Mouse (Mus musculus): ENCODE data around the gene Epb41. TPM values are rescaled to one million over a fixed set of nuclear protein-coding genes. Genes with fewer than 3 reads are reported as not detected.

Epb41 gene
- polyA plus RNA-seq, 1 experiment: 15.7 TPM

DNA sequence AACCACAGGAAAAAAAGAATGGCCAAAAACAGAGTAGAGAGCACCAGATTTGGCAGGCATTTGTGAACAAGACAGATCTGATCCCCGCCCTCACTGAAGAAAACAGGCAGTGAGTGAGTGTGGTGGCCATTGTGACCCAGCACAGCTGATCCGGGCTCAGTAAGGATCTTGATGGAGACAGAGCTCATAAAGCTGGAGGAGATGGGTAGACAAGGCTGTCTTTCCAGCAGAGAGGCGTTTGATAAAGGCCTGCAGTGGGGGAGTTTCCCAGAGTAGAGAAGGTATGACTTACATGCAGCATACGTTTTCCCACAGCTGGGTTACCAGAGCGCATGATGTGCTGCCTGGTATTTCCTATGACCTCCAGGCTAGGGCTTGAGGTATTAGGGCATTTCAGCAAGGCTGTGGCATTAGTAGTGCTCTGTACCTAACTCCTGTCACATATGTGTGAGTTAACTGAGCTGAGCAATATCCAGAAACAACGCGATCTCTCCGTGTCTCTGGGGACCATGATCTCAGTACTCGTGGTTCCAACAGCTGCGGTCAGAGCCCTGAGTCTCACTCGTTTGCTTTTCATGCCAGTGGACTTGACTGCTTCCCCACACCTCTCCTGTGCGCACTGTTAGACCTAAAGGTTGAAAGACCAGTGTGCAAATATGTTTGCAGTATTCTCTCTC is 176.5 kb downstream of the Epb41 start:
- no peak overlapping the region for H3K27ac ChIP-seq (ENCODE audit: insufficient read depth, low read depth, low read length)
- 87% methylated on average over 12 of the region's 12 CpGs for WGBS
- H3K4me1 ChIP-seq (ENCODE audit: control insufficient read depth, insufficient read depth, insufficient read length, low read length): peaks cover 4% of the 10 kb centered on the region
- H3K36me3 ChIP-seq (ENCODE audit: control insufficient read depth, insufficient read depth, low read length): peaks cover 63% of the 10 kb centered on the region
- H3K4me3 ChIP-seq (ENCODE audit: low read depth, low read length): no peak overlapping the region
- H3K27me3 ChIP-seq (ENCODE audit: control insufficient read depth, insufficient read depth, low read length): no peaks in the 10 kb centered on the region
- no peak for TF ChIP-seq POLR2A (IDR thresholded peaks at IDR 0.05; ENCODE audit: low read depth, low read length)

DNA sequence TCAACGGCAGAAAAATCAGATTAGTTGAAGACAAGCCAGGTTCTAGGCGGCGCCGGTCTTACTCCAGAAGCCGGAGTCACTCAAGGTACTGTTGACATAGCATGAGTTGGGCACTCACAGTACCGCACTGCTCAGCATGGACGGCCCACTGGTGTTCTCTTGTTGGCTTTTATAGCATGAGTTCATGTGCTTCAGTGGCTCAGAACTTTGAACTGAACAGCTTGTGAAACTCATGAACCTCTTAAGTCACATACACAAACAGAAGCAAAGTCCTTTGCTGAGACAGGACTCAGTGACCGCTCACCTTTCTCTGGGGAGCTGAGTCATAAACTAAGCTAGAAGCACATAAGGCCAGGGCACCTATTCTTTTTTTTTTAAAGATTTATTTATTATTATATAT is 177.3 kb downstream of the Epb41 start:
- Histone ChIP-seq H3K4me3 (ENCODE audit: low read depth, low read length) (no peak overlapping the region), H3K36me3 (ENCODE audit: control insufficient read depth, insufficient read depth, low read length) (peaks cover 71% of the 10 kb centered on the region), H3K27me3 (ENCODE audit: control insufficient read depth, insufficient read depth, low read length) (no peaks in the 10 kb centered on the region), H3K27ac (ENCODE audit: insufficient read depth, low read depth, low read length) (peak overlapping the region; percentile 89), H3K4me1 (ENCODE audit: control insufficient read depth, insufficient read depth, insufficient read length, low read length) (peaks cover 4% of the 10 kb centered on the region)
- WGBS: 45% methylated on average over 8 of the region's 8 CpGs
- TF ChIP-seq CTCF (IDR thresholded peaks at IDR 0.05; ENCODE audit: extremely low read depth, insufficient read length, insufficient replicate concordance, low read depth, low read length) (no peak), POLR2A (IDR thresholded peaks at IDR 0.05; ENCODE audit: low read depth, low read length) (no peak)

DNA sequence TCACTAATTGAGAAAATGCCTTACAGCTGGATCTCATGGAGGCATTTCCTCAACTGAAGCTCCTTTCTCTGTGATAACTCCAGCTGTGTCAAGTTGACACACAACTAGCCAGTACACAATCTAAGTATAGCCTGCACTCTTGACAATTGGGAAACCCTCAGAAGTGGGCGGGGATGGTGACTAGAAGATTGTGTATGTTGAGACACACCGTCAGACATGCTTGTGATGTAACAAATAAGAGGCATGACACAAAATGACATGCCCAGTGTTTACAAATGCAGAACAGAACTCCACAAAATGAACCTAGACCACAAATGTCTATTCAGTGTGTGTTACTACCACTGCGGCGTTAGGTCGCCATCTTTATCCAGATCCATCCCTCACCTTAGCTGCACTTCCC is 178.0 kb downstream of the Epb41 start:
- no peak for TF ChIP-seq POLR2A (IDR thresholded peaks at IDR 0.05; ENCODE audit: low read depth, low read length)
- TF ChIP-seq CTCF (IDR thresholded peaks at IDR 0.05; ENCODE audit: extremely low read depth, insufficient read length, insufficient replicate concordance, low read depth, low read length): no peak
- peaks cover 4% of the 10 kb centered on the region for H3K4me1 ChIP-seq (ENCODE audit: control insufficient read depth, insufficient read depth, insufficient read length, low read length)
- no peak overlapping the region for H3K4me3 ChIP-seq (ENCODE audit: low read depth, low read length)
- WGBS: 89% methylated on average over 5 of the region's 5 CpGs
- no peaks in the 10 kb centered on the region for H3K27me3 ChIP-seq (ENCODE audit: control insufficient read depth, insufficient read depth, low read length)
- H3K27ac ChIP-seq (ENCODE audit: insufficient read depth, low read depth, low read length): peak overlapping the region; percentile 89
- H3K36me3 ChIP-seq (ENCODE audit: control insufficient read depth, insufficient read depth, low read length): peaks cover 75% of the 10 kb centered on the region

DNA sequence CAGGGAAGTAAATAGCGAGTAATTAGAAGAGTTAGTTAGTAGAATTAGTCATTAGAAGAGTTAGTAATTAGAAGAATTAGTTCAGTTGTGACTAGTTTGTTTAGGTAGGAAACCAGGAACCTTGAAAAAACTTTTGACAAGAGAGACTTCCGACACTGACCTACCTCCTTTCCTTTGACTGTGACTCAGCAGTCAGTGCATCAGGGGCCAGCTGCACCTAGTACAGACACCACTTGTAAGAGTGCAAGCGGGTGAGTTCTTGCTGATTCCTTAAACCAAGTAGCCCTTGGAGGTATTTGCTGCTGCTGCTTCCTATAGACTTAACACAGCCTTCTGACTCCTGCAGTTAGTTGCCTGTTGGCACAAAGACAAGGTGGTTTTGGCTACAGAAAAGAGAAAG is 184.4 kb downstream of the Epb41 start:
- WGBS: 77% methylated on average over 3 of the region's 3 CpGs
- Histone ChIP-seq H3K4me3 (ENCODE audit: low read depth, low read length) (no peak overlapping the region), H3K4me1 (ENCODE audit: control insufficient read depth, insufficient read depth, insufficient read length, low read length) (no peaks in the 10 kb centered on the region), H3K27me3 (ENCODE audit: control insufficient read depth, insufficient read depth, low read length) (no peaks in the 10 kb centered on the region), H3K27ac (ENCODE audit: insufficient read depth, low read depth, low read length) (no peak overlapping the region), H3K36me3 (ENCODE audit: control insufficient read depth, insufficient read depth, low read length) (peaks cover 59% of the 10 kb centered on the region)
- no peak for TF ChIP-seq CTCF (IDR thresholded peaks at IDR 0.05; ENCODE audit: extremely low read depth, insufficient read length, insufficient replicate concordance, low read depth, low read length)
- TF ChIP-seq POLR2A (IDR thresholded peaks at IDR 0.05; ENCODE audit: low read depth, low read length): no peak

DNA sequence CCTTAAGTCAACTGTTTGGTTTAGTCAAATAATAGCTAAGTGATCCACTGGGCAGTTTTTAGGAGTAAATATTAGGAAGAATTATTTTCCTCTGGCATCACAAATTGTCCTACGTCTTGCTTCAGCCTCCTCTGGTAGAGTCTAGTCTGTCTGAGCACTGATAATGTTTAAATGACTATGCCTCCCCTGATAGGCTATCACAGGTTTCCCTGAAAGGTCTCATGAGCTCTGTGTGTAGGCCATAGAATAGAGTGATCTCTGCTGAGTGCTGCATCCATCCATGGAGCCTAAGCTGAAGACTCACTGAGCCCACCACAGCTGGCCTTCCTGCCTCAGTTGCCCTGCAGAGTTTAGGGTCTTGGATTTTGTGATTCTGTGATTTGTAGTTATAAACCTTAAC is 186.6 kb downstream of the Epb41 start:
- Histone ChIP-seq H3K4me1 (ENCODE audit: control insufficient read depth, insufficient read depth, insufficient read length, low read length) (peaks cover 7% of the 10 kb centered on the region; the same call in 1 of the 2 replicates), H3K27me3 (ENCODE audit: control insufficient read depth, insufficient read depth, low read length) (no peaks in the 10 kb centered on the region), H3K36me3 (ENCODE audit: control insufficient read depth, insufficient read depth, low read length) (peaks cover 53% of the 10 kb centered on the region), H3K27ac (ENCODE audit: insufficient read depth, low read depth, low read length) (no peak overlapping the region), H3K4me3 (ENCODE audit: low read depth, low read length) (no peak overlapping the region)
- 55% methylated on average over 1 of the region's 1 CpGs for WGBS
- TF ChIP-seq CTCF (IDR thresholded peaks at IDR 0.05; ENCODE audit: extremely low read depth, insufficient read length, insufficient replicate concordance, low read depth, low read length) (no peak), POLR2A (IDR thresholded peaks at IDR 0.05; ENCODE audit: low read depth, low read length) (no peak)

DNA sequence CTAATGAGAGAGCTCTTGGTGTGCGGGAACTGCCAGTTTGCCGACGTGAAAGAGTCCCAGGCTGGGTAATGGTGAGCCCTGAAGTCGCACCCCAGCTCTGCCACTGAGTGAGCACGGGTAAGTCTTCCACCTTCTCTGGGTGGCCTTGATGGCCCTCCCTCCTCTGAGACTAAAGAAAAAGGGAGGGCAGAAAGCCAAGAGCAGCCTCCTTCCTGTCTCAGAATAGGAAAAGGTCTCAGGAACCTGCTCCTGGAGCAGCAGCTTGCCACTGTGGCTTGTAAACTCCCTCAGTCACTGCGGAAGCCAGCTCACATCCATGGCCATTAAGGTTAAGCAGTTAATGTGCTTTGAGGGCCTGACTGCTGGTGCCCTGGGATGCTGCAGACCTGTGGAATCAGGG is 189.7 kb downstream of the Epb41 start:
- Histone ChIP-seq H3K36me3 (ENCODE audit: control insufficient read depth, insufficient read depth, low read length) (peaks cover 30% of the 10 kb centered on the region), H3K4me3 (ENCODE audit: low read depth, low read length) (no peak overlapping the region), H3K4me1 (ENCODE audit: control insufficient read depth, insufficient read depth, insufficient read length, low read length) (peaks cover 21% of the 10 kb centered on the region; the same call in 1 of the 2 replicates), H3K27me3 (ENCODE audit: control insufficient read depth, insufficient read depth, low read length) (no peaks in the 10 kb centered on the region), H3K27ac (ENCODE audit: insufficient read depth, low read depth, low read length) (no peak overlapping the region)
- WGBS: 60% methylated on average over 6 of the region's 6 CpGs
- TF ChIP-seq CTCF (IDR thresholded peaks at IDR 0.05; ENCODE audit: extremely low read depth, insufficient read length, insufficient replicate concordance, low read depth, low read length): no peak
- no peak for TF ChIP-seq POLR2A (IDR thresholded peaks at IDR 0.05; ENCODE audit: low read depth, low read length)

DNA sequence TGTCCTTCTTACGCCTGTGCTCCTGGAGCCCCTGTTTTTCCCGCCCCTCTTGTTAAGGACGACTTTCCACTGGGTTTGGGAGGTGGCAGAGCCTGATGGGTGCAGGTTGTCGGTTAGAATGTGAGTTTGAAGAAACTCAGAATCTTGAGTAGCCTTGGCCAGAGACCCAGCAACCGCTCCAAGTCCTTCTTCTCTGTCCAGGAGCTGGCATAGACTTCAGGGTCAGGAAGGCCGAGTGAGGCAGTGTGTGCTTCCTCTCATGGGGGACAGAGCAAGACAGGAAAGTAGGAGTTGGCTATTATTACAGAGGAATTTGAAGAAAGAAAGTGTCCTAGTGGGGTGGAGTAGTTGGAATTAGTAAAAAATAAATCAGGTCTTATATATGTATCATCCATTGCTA is 191.6 kb downstream of the Epb41 start:
- Histone ChIP-seq H3K27ac (ENCODE audit: insufficient read depth, low read depth, low read length) (peak overlapping the region; percentile 63), H3K4me3 (ENCODE audit: low read depth, low read length) (no peak overlapping the region), H3K36me3 (ENCODE audit: control insufficient read depth, insufficient read depth, low read length) (peaks cover 25% of the 10 kb centered on the region), H3K4me1 (ENCODE audit: control insufficient read depth, insufficient read depth, insufficient read length, low read length) (peaks cover 22% of the 10 kb centered on the region; the same call in 1 of the 2 replicates), H3K27me3 (ENCODE audit: control insufficient read depth, insufficient read depth, low read length) (no peaks in the 10 kb centered on the region)
- 25% methylated on average over 6 of the region's 6 CpGs for WGBS
- TF ChIP-seq POLR2A (IDR thresholded peaks at IDR 0.05; ENCODE audit: low read depth, low read length) (no peak), CTCF (IDR thresholded peaks at IDR 0.05; ENCODE audit: extremely low read depth, insufficient read length, insufficient replicate concordance, low read depth, low read length) (peak; percentile 21; the same call in 1 of the 2 replicates)
